Mouse (Mus musculus) testis, postnatal 14 days (tissue): ENCODE data around the gene Ubap1l.
"Not testable (repeated sequence)": the region's sequence is repeated elsewhere in the genome, so short reads cannot be mapped to it uniquely, and the experiment has no call there.

Experiments used
- DNase-seq: peaks from one replicate; pipeline ENCODE4 v3.0.0; 2021; ENCODE audit warnings: low spot score

Ubap1l gene

GRCm38 (mm10) chr9:65360641-65361448, at the start of gene Ubap1l:
TSS of gene Ubap1l (plus strand) at chr9:65361041.
- no peak for DNase-seq

DNA sequence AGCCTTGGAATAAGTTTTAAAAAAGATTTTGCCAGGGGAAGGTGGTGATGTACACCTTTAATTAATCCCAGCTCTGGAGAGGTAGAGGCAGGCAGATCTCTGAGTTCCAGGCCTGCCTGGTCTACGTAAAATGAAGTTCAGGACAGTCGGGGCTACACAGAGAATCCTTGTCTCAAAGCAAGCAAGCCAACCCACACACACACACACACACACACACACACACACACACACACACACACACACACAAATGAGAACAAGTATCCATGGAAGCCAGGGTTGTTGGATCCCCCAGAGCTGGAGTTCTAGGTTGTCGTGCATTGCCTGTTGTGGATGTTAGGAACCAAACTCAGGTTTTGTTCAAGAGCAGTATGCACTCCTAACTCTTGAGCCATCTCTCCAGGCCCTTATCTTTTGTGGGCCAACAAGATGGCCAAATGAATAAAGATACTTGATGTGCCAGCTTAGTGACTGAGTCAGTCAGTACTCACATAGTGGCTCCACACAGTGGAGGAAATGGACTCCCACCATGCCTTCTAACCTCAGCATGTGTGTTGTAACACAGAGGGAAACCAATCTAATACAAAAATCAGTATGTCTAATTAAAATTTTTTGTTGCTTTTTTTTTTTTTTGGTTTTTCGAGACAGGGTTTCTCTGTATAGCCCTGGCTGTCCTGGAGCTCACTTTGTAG, 48.0 kb upstream of the Ubap1l start:
- DNase-seq: no peak

DNA sequence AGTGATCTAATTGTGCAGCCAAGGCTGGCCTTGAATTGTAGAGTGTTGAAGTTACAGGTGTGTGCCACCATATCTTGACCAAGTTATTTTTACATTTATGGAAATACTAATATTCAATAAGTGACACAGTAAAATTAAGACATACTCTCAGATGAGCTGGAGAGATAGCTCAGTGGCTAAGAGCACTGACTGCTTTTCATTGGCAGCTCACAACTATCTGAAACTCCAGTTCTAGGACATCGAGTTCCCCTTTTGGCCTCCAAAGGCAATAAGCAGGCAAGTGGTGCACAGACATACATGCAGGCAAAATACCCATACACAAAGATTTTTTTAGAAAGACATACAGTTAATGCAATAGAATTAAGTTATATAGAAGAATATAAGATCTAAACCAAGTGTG, 47.0 kb upstream of the Ubap1l start:
- no peak for DNase-seq

DNA sequence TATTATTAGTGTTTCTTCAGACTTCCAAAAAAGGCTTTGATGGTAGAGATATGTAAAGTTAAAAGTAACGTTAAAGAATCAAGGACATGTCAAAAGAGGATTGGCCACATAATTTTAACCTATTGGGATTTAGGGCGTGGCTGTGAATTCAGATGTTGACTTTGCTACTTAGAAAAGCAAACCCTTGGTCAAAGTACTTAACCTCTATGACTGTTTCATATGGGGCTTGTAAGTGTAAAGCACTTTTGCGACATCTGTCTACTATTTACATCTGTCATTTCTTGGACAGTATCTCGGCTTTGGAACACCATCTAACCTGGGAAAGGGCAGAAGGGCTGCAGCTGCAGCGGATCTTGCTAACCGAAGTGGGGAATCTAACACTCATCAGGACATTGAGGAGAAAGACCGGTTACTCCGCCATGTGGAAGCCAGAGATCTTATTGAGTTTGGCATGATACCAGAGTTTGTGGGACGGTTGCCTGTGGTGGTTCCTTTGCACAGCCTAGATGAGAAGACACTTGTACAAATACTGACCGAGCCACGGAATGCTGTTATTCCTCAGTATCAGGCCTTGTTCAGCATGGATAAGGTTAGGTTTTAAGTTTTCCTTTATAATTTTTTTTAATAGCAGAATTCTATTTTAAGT, 38.5 kb upstream of the Ubap1l start:
- no peak for DNase-seq

DNA sequence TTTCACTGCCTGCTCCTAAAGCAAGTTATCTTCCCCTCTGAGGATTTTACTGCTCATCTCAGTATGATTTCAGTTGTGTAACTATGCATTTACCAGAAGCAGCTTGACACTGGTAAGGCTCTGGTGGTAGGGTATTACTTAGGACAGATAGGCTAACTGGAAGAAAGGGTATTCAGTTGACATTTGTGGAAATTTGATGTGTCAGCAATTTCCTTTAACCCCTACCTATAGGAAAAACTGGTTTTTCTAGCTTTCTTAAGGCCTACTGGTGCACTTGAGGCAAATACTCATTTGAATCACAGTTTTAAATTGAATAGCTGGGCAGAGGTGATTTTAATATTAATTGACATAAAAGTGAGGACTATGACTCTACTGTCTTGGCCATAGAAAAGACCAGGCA, 34.9 kb upstream of the Ubap1l start:
- DNase-seq: no peak

- no peak for DNase-seq
These were observed 33.5 kb upstream of the Ubap1l start for GRCm38 (mm10) chr9:65327371-65327770.

DNA sequence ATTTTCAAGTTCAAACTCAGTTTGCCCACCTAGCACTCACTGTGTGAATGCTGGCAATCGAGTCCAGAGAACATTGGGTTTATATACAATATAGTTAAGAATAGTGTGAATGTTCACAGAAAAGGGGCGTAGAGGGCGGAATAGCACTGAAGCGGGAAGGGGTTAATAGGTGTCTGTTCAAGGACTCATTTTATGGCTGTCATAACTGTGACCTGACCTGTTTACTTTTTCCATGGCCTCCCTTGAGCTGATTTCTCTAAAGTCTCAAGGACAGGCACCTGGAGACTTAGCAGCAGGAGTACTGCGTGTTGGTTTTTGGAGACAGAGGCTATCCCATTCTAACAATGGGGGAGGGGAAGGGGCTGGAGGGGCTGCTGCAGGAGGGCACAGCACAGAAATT, 26.9 kb upstream of the Ubap1l start:
- no peak for DNase-seq

DNA sequence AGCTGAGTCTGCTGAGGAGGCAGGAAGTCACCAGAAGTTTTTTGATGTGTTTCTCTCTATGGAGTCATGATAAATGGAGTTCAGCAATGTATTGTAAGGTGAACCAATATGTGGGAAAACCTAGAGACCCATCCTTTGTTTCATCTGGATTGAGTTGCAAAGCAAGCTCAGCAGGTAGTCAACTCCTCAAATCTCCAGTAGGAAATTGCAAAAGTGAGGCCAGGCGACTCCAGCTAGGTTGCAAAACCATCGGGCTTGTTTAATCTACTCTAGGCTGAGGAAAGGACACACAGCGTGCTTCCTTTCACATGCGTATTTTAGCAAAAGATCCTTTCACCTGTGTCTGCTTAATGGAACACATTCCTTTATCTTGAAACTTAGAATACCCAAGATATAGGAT, 21.7 kb upstream of the Ubap1l start:
- DNase-seq: no peak

DNA sequence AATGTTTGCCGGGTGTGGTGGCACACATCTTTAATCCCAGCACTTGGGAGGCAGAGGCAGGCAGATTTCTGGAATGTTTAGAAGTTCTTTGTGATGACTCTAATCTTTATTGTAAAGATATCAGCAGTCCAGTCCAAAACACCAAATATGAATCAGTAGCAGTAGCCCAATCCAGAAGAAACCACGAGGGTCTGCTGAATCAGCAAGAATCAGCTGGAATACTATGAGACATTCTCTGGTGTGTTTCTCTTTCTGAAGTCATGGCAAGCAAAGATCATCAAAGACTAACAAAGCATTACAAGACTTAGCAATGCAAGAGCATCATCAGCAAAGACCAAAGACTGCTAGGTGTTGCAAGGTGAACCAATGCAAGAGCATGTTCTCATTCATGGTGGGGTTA, 20.4 kb upstream of the Ubap1l start:
- DNase-seq: no peak

- DNase-seq: not testable (repeated sequence)
These were observed 15.4 kb upstream of the Ubap1l start for GRCm38 (mm10) chr9:65345439-65345838.

DNA sequence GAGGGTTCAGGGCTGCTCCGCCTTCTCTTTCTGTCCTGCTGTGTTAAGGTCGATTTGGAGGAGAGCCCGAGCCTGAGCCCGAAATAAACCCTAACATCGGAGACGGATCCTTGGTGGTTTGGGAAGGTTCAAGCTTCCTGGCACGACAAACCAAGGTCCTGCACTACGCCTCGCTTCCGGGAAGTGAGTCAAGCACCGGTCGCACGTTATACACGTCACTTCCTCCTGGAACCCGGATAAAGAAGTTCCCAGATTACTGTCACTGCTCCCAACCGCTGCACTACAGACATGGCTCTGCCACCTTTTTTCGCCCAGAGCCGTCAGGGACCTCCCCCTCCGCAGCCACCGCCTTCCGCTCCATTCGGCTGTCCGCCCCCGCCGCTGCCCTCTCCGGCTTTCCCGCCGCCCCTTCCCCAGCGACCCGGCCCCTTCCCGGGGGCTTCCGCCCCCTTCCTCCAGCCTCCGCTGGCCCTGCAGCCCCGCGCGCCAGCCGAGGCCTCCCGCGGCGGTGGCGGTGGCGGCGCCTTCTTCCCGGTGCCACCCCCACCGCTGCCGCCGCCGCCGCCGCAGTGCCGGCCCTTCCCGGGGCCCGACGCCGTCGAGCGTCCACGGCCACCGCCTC, 14.9 kb upstream of the Ubap1l start, which contains the start of gene Pdcd7:
Gene Pdcd7, plus strand, starts transcription at position 251 of the 622 bp plus-strand sequence.
- peak; percentile 94 for DNase-seq

DNA sequence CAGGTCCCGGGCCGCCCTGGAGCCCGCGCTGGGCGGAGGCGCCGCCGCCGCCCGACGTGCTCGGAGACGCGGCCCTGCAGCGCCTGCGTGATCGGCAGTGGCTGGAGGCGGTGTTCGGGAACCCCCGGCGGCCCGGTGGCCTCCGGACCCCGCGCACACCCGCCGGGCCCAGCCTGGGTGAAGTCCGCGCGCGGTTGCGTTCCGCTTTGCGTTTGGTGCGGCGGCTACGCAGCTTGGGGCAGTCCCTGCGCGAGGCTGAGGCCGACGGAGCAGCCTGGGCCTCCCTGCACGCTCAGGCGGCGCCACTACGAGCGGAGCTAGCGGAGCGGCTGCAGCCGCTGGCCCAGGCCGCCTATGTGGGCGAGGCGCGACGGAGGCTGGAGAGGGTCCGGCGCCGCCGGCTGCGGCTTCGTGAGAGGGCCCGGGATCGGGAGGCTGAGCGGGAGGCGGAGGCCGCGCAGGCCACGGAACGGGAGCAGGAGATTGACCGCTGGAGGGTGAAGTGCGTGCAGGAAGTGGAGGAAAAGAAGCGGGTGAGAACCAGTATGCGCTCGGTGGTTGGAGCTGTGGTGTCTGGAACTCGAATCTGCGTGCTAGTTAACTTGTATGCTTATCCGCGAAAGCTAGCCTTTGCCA, 14.2 kb upstream of the Ubap1l start:
- DNase-seq: peak; percentile 68

DNA sequence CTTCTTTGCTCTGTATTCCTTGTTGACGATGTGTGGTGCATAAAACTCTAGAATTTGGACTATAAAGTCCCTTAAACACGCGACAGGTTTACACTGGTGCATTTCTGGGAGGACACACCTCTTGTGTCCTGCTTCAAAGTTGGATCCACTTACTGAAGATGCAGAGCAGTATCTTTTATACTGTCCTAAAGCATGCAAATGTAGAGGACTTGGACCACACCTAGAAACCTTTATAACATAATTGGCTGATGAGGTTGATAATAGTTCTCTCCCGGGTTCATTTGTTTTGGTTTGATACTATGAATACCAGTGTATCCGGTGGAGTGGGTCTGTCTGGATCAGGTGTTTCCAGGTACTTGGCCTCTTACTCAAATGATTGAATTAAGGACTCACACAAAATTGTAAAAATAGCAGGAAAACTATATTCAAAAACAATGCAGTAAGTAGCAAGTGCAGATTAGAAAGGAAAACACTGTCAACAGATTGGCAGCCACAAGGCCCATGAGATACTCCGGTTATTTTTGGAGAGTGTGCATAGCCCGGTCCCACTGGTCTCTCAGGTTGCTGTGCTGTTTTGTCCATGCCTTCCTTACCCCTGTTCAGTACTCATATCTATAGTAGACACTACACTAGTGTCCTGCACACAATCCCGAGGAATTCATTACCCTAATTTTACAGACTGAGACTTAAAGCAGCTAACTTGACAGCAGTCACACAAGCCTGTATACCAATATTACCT, 13.6 kb upstream of the Ubap1l start:
- no peak for DNase-seq

GRCm38 (mm10) chr9:65353251-65353650, 7.6 kb upstream of the Ubap1l start:
- DNase-seq: no peak

DNA sequence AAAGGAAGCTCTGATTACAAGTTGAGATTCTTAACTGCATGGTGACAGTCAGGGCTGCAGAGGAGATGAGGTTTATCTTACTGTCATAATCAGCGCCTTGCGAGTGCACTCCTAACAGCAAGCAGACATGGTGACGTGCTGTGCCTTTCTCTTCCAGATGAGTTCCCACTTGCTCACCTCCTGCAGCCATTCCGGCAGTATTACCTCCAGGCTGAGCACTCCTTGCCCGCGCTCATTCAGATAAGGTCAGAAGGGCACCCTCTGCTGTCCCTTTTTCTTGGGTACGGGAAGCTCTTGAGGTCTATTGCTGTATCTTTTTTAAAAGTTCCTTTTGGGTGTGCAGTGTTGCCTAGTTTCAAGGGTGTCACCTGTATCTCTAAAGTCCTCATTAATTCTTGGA, 4.3 kb upstream of the Ubap1l start:
- DNase-seq: no peak

DNA sequence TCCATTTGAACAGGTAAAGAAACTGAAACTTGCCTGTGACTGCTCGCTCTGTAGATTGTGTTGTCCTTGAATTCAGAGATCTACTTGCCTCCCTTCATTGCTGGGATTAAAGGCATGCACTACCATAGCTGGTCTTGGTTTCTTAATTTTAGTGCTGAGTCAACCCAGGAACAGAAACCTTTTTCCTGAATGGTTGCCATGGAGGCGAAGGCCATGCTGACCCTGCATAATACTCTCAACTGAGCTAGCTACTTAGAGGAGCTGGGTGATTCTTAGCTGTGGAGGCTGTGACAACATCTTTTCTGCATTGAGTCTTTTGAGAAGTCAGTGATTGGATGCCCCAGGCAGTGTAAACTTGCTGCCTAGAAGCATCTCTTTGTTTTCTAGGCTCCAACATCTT, 3.9 kb upstream of the Ubap1l start:
- DNase-seq: no peak

- DNase-seq: no peak
These were observed 1.8 kb upstream of the Ubap1l start for GRCm38 (mm10) chr9:65358956-65359480.

DNA sequence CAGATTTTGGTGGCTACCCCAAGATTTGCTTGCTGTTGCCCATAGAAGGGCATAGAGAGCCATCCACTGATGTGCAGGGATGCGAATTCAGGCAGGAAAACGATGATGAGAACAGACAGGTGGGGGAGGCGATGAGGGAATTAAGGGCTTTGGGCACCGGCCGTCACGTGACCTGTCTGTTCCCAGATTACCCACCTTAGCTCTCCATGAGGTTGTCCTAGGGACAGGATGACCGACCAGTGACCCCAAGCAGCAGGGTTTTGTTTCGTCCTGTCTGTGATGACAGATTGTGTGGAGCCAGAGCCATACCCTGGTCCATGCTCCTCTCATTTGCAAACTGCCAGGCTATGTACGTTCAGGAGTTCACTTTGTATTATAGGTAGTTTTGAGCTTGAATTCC, 2.8 kb downstream of the Ubap1l start:
- no peak for DNase-seq

GRCm38 (mm10) chr9:65365721-65366120, 4.9 kb downstream of the Ubap1l start:
- no peak for DNase-seq

DNA sequence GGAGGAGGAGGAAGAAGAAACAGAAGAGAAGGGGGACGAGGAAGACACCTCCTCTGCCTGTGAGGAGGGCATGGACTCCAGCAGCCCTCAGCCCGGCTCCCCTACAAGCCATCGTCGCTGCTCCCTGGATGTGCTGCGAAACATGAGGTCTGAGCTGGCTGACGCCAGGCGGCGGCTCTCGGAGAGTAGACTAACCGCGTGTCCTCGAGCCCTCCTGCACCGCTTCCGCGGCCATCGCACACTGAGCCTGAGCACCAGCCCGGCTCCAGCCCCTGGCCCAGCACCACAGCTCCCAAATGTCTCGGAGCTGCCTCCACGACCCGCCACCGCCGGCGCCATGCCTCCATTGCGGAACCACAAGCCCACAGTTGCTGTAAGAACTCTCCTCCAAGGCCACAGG, 10.9 kb downstream of the Ubap1l start:
- no peak for DNase-seq

DNA sequence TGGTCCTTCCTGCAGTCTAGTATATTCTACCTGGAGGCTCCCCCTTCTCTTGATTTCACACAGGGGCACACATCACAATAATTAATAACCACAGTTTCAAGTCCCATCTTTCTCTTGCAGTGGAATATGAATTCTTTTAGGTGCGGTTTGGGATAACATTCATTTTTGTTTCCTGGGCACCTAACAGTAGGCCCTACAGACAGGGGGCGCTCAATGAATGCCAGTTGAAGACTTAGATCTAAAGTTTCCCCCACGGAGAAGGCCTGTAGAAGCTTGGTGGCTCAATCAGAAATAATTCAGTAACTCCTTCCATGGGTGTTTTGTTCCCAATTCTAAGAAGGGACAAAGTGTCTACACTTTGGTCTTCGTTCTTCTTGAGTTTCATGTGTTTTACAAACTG, 11.6 kb downstream of the Ubap1l start:
- DNase-seq: no peak
